Mouse (Mus musculus): ENCODE results near the gene Frs2.
"Not testable (repeated sequence)": the region's sequence is repeated elsewhere in the genome, so short reads cannot be mapped to it uniquely, and the experiment has no call there.

The Frs2 gene

GRCm38 (mm10) chr10:117147463-117148360 lies 622 bp downstream of the Frs2 start:
- DNase-seq (ENCODE audit: low read depth in 1 of 2, low spot score in 2 of 2) = no peak

- no peak for DNase-seq (ENCODE audit: low read depth in 1 of 2, low spot score in 2 of 2)
These were observed 1.9 kb downstream of the Frs2 start for GRCm38 (mm10) chr10:117146421-117146820.

- DNase-seq (ENCODE audit: low read depth in 1 of 2, low spot score in 2 of 2) = no peak
These were observed 2.6 kb downstream of the Frs2 start for GRCm38 (mm10) chr10:117145546-117146265.

GRCm38 (mm10) chr10:117144628-117145027 lies 3.7 kb downstream of the Frs2 start:
- DNase-seq (ENCODE audit: low read depth in 1 of 2, low spot score in 2 of 2) = no peak

- DNase-seq (ENCODE audit: low read depth in 1 of 2, low spot score in 2 of 2) = no peak
These were observed 4.3 kb downstream of the Frs2 start for GRCm38 (mm10) chr10:117144071-117144470.

- no peak for DNase-seq (ENCODE audit: low read depth in 1 of 2, low spot score in 2 of 2)
These were observed 5.0 kb downstream of the Frs2 start for GRCm38 (mm10) chr10:117143311-117143710.

GRCm38 (mm10) chr10:117141939-117142552 lies 6.3 kb downstream of the Frs2 start:
- no peak for DNase-seq (ENCODE audit: low read depth in 1 of 2, low spot score in 2 of 2)

GRCm38 (mm10) chr10:117131506-117131905 lies 16.8 kb downstream of the Frs2 start:
- DNase-seq (ENCODE audit: low read depth in 1 of 2, low spot score in 2 of 2) = not testable (repeated sequence)

- DNase-seq (ENCODE audit: low read depth in 1 of 2, low spot score in 2 of 2) = no peak
These were observed 18.3 kb downstream of the Frs2 start for GRCm38 (mm10) chr10:117130037-117130436.

GRCm38 (mm10) chr10:117128693-117129092 lies 19.6 kb downstream of the Frs2 start:
- DNase-seq (ENCODE audit: low read depth in 1 of 2, low spot score in 2 of 2) = no peak

- DNase-seq (ENCODE audit: low read depth in 1 of 2, low spot score in 2 of 2) = no peak
These were observed 20.9 kb downstream of the Frs2 start for GRCm38 (mm10) chr10:117127480-117127879.

- no peak for DNase-seq (ENCODE audit: low read depth in 1 of 2, low spot score in 2 of 2)
These were observed 21.6 kb downstream of the Frs2 start for GRCm38 (mm10) chr10:117126719-117127118.

- DNase-seq (ENCODE audit: low read depth in 1 of 2, low spot score in 2 of 2) = no peak
These were observed 22.1 kb downstream of the Frs2 start for GRCm38 (mm10) chr10:117126233-117126632.

GRCm38 (mm10) chr10:117121448-117121847 lies 26.9 kb downstream of the Frs2 start:
- DNase-seq (ENCODE audit: low read depth in 1 of 2, low spot score in 2 of 2) = no peak

GRCm38 (mm10) chr10:117120051-117120666 lies 28.2 kb downstream of the Frs2 start:
- DNase-seq (ENCODE audit: low read depth in 1 of 2, low spot score in 2 of 2) = no peak

GRCm38 (mm10) chr10:117119531-117119930 lies 28.8 kb downstream of the Frs2 start:
- DNase-seq (ENCODE audit: low read depth in 1 of 2, low spot score in 2 of 2) = no peak

- no peak for DNase-seq (ENCODE audit: low read depth in 1 of 2, low spot score in 2 of 2)
These were observed 29.9 kb downstream of the Frs2 start for GRCm38 (mm10) chr10:117118421-117118831.

GRCm38 (mm10) chr10:117115652-117116051 lies 32.7 kb downstream of the Frs2 start:
- DNase-seq (ENCODE audit: low read depth in 1 of 2, low spot score in 2 of 2) = no peak

GRCm38 (mm10) chr10:117112545-117112944 lies 35.8 kb downstream of the Frs2 start:
- no peak for DNase-seq (ENCODE audit: low read depth in 1 of 2, low spot score in 2 of 2)

GRCm38 (mm10) chr10:117111455-117111854 lies 36.9 kb downstream of the Frs2 start:
- DNase-seq (ENCODE audit: low read depth in 1 of 2, low spot score in 2 of 2) = no peak

GRCm38 (mm10) chr10:117110271-117110670 lies 38.1 kb downstream of the Frs2 start:
- DNase-seq (ENCODE audit: low read depth in 1 of 2, low spot score in 2 of 2) = no peak
